Mouse (Mus musculus) small intestine, adult 2 months (tissue): ENCODE results near the gene Lrrc57.

Experiments
- CTCF ChIP-seq: fragments of 200-500 bp; IDR thresholded peaks from 2 replicates; pipeline ENCODE4 v1.5.1; 2012; ENCODE audit warnings: low read depth, mild to moderate bottlenecking, control low read depth, inconsistent platforms, low read length, moderate library complexity, mixed read lengths; ENCODE audit not compliant: insufficient replicate concordance, insufficient read length; ENCODE audit errors: extremely low read depth
- POLR2A ChIP-seq: fragments of 200-500 bp; IDR thresholded peaks from 2 replicates; pipeline ENCODE4 v1.6.1; 2012; ENCODE audit warnings: low read depth, mild to moderate bottlenecking, control low read depth, inconsistent platforms, low read length, moderate library complexity

- TF ChIP-seq CTCF, result no peak
- no peak for TF ChIP-seq POLR2A
Measured at GRCm38 (mm10) chr2:120646777-120647176, 37.5 kb upstream of the Lrrc57 start.
